Mouse (Mus musculus): ENCODE results near the gene Snx8. TPM values are rescaled to one million over a fixed set of nuclear protein-coding genes. Genes with fewer than 3 reads are reported as not detected.

Gene Snx8
- polyA plus RNA-seq, 1 experiment = 77.5 TPM

- Histone ChIP-seq H3K27me3 (replicated peaks; ENCODE audit: control insufficient read depth, insufficient read depth, low read length) (no peaks in the 10 kb centered on the region), H3K4me3 (ENCODE audit: insufficient read depth, low read depth, low read length) (no peak overlapping the region), H3K4me1 (ENCODE audit: control insufficient read depth, insufficient read depth, low read length) (peaks cover 3% of the 10 kb centered on the region; the same call in 1 of the 2 replicates), H3K27ac (ENCODE audit: insufficient read depth, low read depth, low read length) (no peak overlapping the region), H3K36me3 (ENCODE audit: control insufficient read depth, insufficient read depth, low read length) (peaks cover 1% of the 10 kb centered on the region; the same call in 1 of the 2 replicates)
- 81% methylated on average over 4 of the region's 4 CpGs for WGBS
- no peak for TF ChIP-seq POLR2A (IDR thresholded peaks at IDR 0.05; ENCODE audit: low read depth, low read length)
- no peak for TF ChIP-seq CTCF (conservative IDR thresholded peaks at IDR 0.05; ENCODE audit: insufficient read depth, insufficient read length, low read depth, low read length)
- DNase-seq = no peak
These were observed 43.8 kb downstream of the Snx8 start for GRCm38 (mm10) chr5:140345244-140345643.

- no peak for TF ChIP-seq POLR2A (IDR thresholded peaks at IDR 0.05; ENCODE audit: low read depth, low read length)
- peak; percentile 51 for TF ChIP-seq CTCF (conservative IDR thresholded peaks at IDR 0.05; ENCODE audit: insufficient read depth, insufficient read length, low read depth, low read length)
- Histone ChIP-seq H3K4me1 (ENCODE audit: control insufficient read depth, insufficient read depth, low read length) (no peaks in the 10 kb centered on the region), H3K4me3 (ENCODE audit: insufficient read depth, low read depth, low read length) (no peak overlapping the region), H3K27ac (ENCODE audit: insufficient read depth, low read depth, low read length) (no peak overlapping the region), H3K36me3 (ENCODE audit: control insufficient read depth, insufficient read depth, low read length) (peaks cover 1% of the 10 kb centered on the region; the same call in 1 of the 2 replicates), H3K27me3 (replicated peaks; ENCODE audit: control insufficient read depth, insufficient read depth, low read length) (no peaks in the 10 kb centered on the region)
- 79% methylated on average over 4 of the region's 4 CpGs for WGBS
- DNase-seq = no peak
These were observed 46.2 kb downstream of the Snx8 start for GRCm38 (mm10) chr5:140342880-140343279.

- Histone ChIP-seq H3K27me3 (replicated peaks; ENCODE audit: control insufficient read depth, insufficient read depth, low read length) (no peaks in the 10 kb centered on the region), H3K27ac (ENCODE audit: insufficient read depth, low read depth, low read length) (no peak overlapping the region), H3K36me3 (ENCODE audit: control insufficient read depth, insufficient read depth, low read length) (peaks cover 1% of the 10 kb centered on the region; the same call in 1 of the 2 replicates), H3K4me3 (ENCODE audit: insufficient read depth, low read depth, low read length) (no peak overlapping the region), H3K4me1 (ENCODE audit: control insufficient read depth, insufficient read depth, low read length) (no peaks in the 10 kb centered on the region)
- TF ChIP-seq CTCF (conservative IDR thresholded peaks at IDR 0.05; ENCODE audit: insufficient read depth, insufficient read length, low read depth, low read length) = no peak
- no peak for TF ChIP-seq POLR2A (IDR thresholded peaks at IDR 0.05; ENCODE audit: low read depth, low read length)
- 82% methylated on average over 3 of the region's 3 CpGs for WGBS
- DNase-seq = no peak
These were observed 49.2 kb downstream of the Snx8 start for GRCm38 (mm10) chr5:140339836-140340235.

GRCm38 (mm10) chr5:140338779-140339178 is 50.3 kb downstream of the Snx8 start:
- H3K36me3 ChIP-seq (ENCODE audit: control insufficient read depth, insufficient read depth, low read length) = peaks cover 1% of the 10 kb centered on the region; the same call in 1 of the 2 replicates
- H3K4me1 ChIP-seq (ENCODE audit: control insufficient read depth, insufficient read depth, low read length) = no peaks in the 10 kb centered on the region
- TF ChIP-seq CTCF (conservative IDR thresholded peaks at IDR 0.05; ENCODE audit: insufficient read depth, insufficient read length, low read depth, low read length) = no peak
- TF ChIP-seq POLR2A (IDR thresholded peaks at IDR 0.05; ENCODE audit: low read depth, low read length) = no peak
- no peak overlapping the region for H3K4me3 ChIP-seq (ENCODE audit: insufficient read depth, low read depth, low read length)
- WGBS = 97% methylated on average over 4 of the region's 4 CpGs
- no peak for DNase-seq
- no peak overlapping the region for H3K27ac ChIP-seq (ENCODE audit: insufficient read depth, low read depth, low read length)
- H3K27me3 ChIP-seq (replicated peaks; ENCODE audit: control insufficient read depth, insufficient read depth, low read length) = no peaks in the 10 kb centered on the region

GRCm38 (mm10) chr5:140336680-140337079 is 52.4 kb downstream of the Snx8 start:
- Histone ChIP-seq H3K27me3 (replicated peaks; ENCODE audit: control insufficient read depth, insufficient read depth, low read length) (no peaks in the 10 kb centered on the region), H3K4me1 (ENCODE audit: control insufficient read depth, insufficient read depth, low read length) (peaks cover 4% of the 10 kb centered on the region; the same call in 1 of the 2 replicates), H3K4me3 (ENCODE audit: insufficient read depth, low read depth, low read length) (no peak overlapping the region), H3K27ac (ENCODE audit: insufficient read depth, low read depth, low read length) (no peak overlapping the region), H3K36me3 (ENCODE audit: control insufficient read depth, insufficient read depth, low read length) (peaks cover 1% of the 10 kb centered on the region; the same call in 1 of the 2 replicates)
- WGBS = 71% methylated on average over 1 of the region's 1 CpGs
- DNase-seq = peak; percentile 48
- TF ChIP-seq CTCF (conservative IDR thresholded peaks at IDR 0.05; ENCODE audit: insufficient read depth, insufficient read length, low read depth, low read length) (peak; percentile 66), POLR2A (IDR thresholded peaks at IDR 0.05; ENCODE audit: low read depth, low read length) (no peak)

- H3K4me3 ChIP-seq (ENCODE audit: insufficient read depth, low read depth, low read length) = no peak overlapping the region
- no peaks in the 10 kb centered on the region for H3K36me3 ChIP-seq (ENCODE audit: control insufficient read depth, insufficient read depth, low read length)
- no peak overlapping the region for H3K27ac ChIP-seq (ENCODE audit: insufficient read depth, low read depth, low read length)
- peak; percentile 38 for DNase-seq
- H3K27me3 ChIP-seq (replicated peaks; ENCODE audit: control insufficient read depth, insufficient read depth, low read length) = no peaks in the 10 kb centered on the region
- peaks cover 11% of the 10 kb centered on the region; the same call in 1 of the 2 replicates for H3K4me1 ChIP-seq (ENCODE audit: control insufficient read depth, insufficient read depth, low read length)
- 50% methylated on average over 2 of the region's 2 CpGs for WGBS
- TF ChIP-seq POLR2A (IDR thresholded peaks at IDR 0.05; ENCODE audit: low read depth, low read length) (no peak), CTCF (conservative IDR thresholded peaks at IDR 0.05; ENCODE audit: insufficient read depth, insufficient read length, low read depth, low read length) (peak; percentile 41)
These were observed 55.4 kb downstream of the Snx8 start for GRCm38 (mm10) chr5:140333631-140334030.

GRCm38 (mm10) chr5:140332519-140332918 is 56.5 kb downstream of the Snx8 start:
- DNase-seq = no peak
- peaks cover 11% of the 10 kb centered on the region; the same call in 1 of the 2 replicates for H3K4me1 ChIP-seq (ENCODE audit: control insufficient read depth, insufficient read depth, low read length)
- no peak overlapping the region for H3K27ac ChIP-seq (ENCODE audit: insufficient read depth, low read depth, low read length)
- no peaks in the 10 kb centered on the region for H3K27me3 ChIP-seq (replicated peaks; ENCODE audit: control insufficient read depth, insufficient read depth, low read length)
- WGBS = 50% methylated on average over 4 of the region's 4 CpGs
- TF ChIP-seq CTCF (conservative IDR thresholded peaks at IDR 0.05; ENCODE audit: insufficient read depth, insufficient read length, low read depth, low read length) = no peak
- no peak for TF ChIP-seq POLR2A (IDR thresholded peaks at IDR 0.05; ENCODE audit: low read depth, low read length)
- H3K4me3 ChIP-seq (ENCODE audit: insufficient read depth, low read depth, low read length) = no peak overlapping the region
- no peaks in the 10 kb centered on the region for H3K36me3 ChIP-seq (ENCODE audit: control insufficient read depth, insufficient read depth, low read length)
